1 mouse cellular context compared by ENCODE assay signal in genomic region chr8:46881755-46882419, GRCm38 (mm10).
TF ChIP-seq lines count a peak whose summit lies in the region.

No protein-coding gene starts in this region.

TF ChIP-seq in CH12.LX, 34 proteins besides CTCF, POLR2A, EP300 and RAD21 (continued from another document):
- TF ChIP-seq NELFE (IDR thresholded peaks at IDR 0.05; ENCODE audit: low read depth, low read length) = no peak
- no peak for TF ChIP-seq E2F4 (IDR thresholded peaks at IDR 0.05; ENCODE audit: insufficient replicate concordance, low read depth, low read length)
- TF ChIP-seq MXI1 (IDR thresholded peaks at IDR 0.05; ENCODE audit: low read depth, low read length) = no peak
- TF ChIP-seq MAFK (IDR thresholded peaks at IDR 0.05; ENCODE audit: insufficient replicate concordance, low read length) = no peak
- TF ChIP-seq MYC (IDR thresholded peaks at IDR 0.05; ENCODE audit: low read depth, low read length) = no peak
- no peak for TF ChIP-seq TCF12 (IDR thresholded peaks at IDR 0.05; ENCODE audit: low read depth, low read length)
- TF ChIP-seq ELF1 (IDR thresholded peaks at IDR 0.05; ENCODE audit: low read depth, low read length) = no peak
- TF ChIP-seq IRF4 (IDR thresholded peaks at IDR 0.05; ENCODE audit: low read depth, low read length) = no peak
- no peak for TF ChIP-seq MAZ (IDR thresholded peaks at IDR 0.05; ENCODE audit: low read depth, low read length)
- TF ChIP-seq POLR2AphosphoS2 (IDR thresholded peaks at IDR 0.05; ENCODE audit: low read depth, low read length) = no peak
- TF ChIP-seq SMC3 (IDR thresholded peaks at IDR 0.05; ENCODE audit: low read depth, low read length) = no peak
